Mouse (Mus musculus) heart, postnatal 4 days (tissue): ENCODE results near the gene Olfr1338. TPM values are rescaled to one million over a fixed set of nuclear protein-coding genes. Genes with fewer than 3 reads are reported as not detected.
A peak's percentile ranks its signal among the peaks of the same experiment; 100 is the strongest.

Source experiments
- DNase-seq: peaks from one replicate; pipeline ENCODE4 v3.0.0; 2021
- total RNA-seq, 2 experiments: library from RNA; stranded (reverse); gene quantifications; 2 replicates each; pipeline ENCODE4 v1.2.3; 2021

Gene Olfr1338
- not detected for total RNA-seq

GRCm38 (mm10) chr4:118758637-118759036, at the start of gene Olfr1338:
Gene Olfr1338 (minus strand): TSS chr4:118758737.
- DNase-seq: no peak

DNA sequence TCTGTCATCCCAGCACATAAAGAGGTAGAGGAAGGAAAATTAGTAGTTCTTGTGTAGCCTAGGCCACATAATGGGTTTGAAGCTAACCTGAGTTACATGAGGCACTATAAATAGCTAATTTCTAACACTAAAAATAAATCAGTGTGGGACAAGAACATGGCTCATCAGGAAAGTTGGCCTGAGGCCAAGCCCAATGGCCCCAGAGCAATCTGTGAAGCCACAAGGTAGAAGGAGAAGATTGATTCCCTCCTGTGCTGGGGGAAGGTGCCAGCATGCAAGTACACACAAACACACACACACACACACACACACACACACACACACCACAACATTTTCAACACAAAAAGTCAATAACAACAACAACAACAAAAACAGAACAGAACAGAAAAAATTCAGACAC, 34.3 kb upstream of the Olfr1338 start:
- DNase-seq: peak; percentile 17

- no peak for DNase-seq
Observed at GRCm38 (mm10) chr4:118782486-118782885, 23.9 kb upstream of the Olfr1338 start, which contains the start of gene Olfr1337. Gene Olfr1337 (minus strand): TSS chr4:118782586.

DNA sequence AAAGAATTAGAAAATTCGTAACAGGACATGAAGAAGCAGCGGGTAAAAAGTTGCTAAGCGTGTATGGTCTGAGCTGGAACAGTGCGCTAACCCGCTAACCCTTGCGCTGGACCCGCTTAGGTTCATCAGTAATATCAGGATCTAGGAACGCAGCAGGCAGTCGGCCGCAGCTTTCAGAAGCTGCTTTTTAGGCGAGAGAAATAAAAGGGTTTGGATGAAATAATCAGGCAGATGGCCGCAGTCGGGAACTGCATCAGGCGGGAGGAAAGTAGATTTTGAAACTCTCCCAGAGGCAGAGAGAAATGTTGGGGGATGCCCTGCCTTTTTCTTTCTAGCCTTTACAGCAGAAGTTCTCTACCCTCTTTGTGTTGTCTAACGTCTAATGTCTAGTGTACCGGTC, 16.7 kb downstream of the Olfr1338 start:
- DNase-seq: no peak

- DNase-seq: no peak
Observed at GRCm38 (mm10) chr4:118740988-118741698, 17.4 kb downstream of the Olfr1338 start.

- DNase-seq: no peak
Observed at GRCm38 (mm10) chr4:118739574-118739973, 19.0 kb downstream of the Olfr1338 start.

DNA sequence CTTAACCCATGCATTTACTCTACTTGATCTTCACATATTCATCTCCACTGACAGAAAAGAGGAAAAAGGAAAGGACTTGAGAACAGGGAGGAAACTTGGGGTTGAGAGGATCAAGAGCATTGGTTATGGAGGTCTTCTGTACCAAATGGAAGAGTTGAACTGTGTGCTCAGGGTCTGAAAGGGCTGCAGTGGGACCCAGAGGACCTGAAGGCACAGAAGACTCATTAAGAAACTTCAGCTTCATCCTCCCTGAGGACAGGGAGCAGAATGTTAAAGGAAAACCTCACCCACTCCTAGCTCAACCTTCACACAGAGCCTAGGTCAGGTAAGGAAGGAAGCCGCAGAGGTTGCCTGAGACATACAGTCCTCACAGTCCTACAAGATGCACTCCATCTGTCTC, 26.7 kb downstream of the Olfr1338 start, which contains the start of gene Olfr1339:
Olfr1339 (plus strand) TSS at position 301 of the 400 bp plus-strand sequence.
- no peak for DNase-seq

DNA sequence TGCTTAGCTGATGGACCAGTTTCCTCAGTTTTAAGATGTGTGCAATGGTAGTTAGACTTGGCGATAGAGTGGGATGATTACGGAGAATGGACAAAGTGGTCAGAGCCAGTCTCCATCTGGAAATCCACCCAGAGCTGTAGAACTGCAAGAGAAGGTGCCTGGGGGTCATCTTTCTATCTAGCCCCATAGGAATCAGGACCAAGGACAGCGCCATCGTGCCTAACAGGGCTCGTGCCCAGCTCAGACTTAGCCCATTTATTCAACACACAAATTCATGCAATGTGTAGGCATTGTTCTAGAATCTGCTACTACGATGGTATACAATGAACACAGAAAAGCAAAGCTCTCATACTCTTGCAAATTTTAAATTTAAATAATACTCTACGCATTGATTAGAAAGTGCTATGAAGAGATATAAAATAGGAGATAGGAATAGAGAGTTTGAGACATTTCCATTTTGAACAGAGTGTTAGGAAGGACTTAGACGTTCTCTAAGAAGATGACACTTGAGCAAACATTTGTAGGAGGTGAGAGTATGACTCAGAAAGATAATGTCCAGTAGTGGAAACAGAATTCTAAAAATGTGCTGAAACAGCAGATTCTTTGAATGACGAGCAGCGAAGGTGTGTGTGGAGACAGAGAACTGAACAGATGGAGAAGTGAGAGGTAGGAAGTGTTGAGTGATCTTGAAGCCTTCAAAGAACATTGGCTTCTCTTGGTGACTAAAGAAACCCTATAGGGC, 36.6 kb downstream of the Olfr1338 start:
- DNase-seq: peak; percentile 48

DNA sequence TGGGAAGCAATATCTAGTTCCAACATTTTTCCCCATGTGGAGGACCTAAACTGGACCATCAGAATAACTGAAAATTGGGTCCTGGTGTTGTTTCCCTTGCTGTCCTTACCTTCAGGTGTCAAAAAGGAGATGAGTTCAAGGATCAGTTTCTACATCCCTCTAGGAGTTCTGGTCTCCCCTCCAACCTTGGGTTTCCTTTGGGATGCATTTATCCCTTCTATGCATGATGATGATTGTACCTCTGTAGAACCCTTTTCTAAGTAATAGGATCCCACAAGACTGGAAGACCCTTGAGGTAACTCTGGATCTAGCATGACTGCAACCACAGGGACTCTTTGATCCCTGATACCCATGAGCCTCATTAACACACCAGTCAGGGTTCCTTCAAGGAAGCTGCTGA, 38.7 kb downstream of the Olfr1338 start, which contains the start of gene Olfr1340:
Olfr1340 (plus strand) TSS at position 301 of the 400 bp plus-strand sequence.
- no peak for DNase-seq

DNA sequence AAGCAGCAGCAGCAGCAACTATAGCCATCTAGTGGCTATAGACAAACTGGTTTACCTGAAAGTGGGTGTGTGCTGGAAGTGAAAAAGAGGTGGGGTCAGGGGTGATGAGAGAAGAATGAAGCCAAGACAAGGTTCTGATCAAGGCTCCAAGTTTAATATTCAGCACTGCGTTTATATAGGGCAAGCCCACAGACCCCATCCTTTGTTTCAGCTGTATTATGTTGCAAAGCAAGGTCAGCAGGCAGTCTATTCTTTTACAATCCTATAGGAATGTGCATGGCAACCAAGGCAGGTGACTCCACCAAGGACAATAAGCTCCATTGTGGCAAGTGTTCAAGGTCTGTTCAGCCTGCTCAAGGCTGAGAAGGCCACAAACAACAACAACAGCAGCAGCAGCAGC, 46.9 kb downstream of the Olfr1338 start:
- DNase-seq: no peak

GRCm38 (mm10) chr4:118708086-118708485, 50.5 kb downstream of the Olfr1338 start:
- no peak for DNase-seq

DNA sequence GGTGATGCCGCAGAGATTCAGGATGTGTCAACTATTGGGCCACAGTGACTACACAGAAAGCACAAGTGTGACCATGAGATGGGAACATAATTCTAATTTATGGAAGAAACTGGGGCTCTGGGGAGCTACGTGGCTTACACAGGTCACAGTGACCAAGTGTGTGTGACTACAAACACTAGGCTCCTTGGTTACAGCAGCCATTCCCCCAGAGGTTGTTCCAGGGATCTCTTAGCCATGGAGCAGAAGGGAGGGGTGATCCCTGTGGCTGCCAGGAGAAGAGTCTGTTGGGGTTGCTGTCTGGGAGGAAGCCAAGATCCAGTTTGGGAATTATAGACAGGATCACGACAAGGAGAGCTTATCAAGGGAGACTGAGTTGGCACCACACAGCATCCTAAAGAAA, 55.3 kb downstream of the Olfr1338 start, which contains the start of gene Olfr1341:
Olfr1341 (plus strand) TSS at position 301 of the 400 bp plus-strand sequence.
- DNase-seq: no peak

Other genes starting within 250 kb of the Olfr1338 start
- gene 2610528J11Rik, start 231.7 kb downstream of the Olfr1338 start, total RNA-seq: not detected
- gene Tmem125, start 214.7 kb downstream of the Olfr1338 start, total RNA-seq: under 1 TPM; 0.24 to 0.32 TPM
- under 1 TPM in 1 of 2 experiments, not detected in 1; 0.18 TPM for gene Cfap57, start 138.0 kb downstream of the Olfr1338 start, total RNA-seq
- 10 to 100 TPM; 43.0 to 51.1 TPM for gene Ebna1bp2, start 137.9 kb downstream of the Olfr1338 start, total RNA-seq
- not detected for gene Olfr62, start 99.8 kb downstream of the Olfr1338 start, total RNA-seq
- gene Olfr1342, start 66.0 kb downstream of the Olfr1338 start, total RNA-seq: not detected
- gene Olfr1341, start 55.2 kb downstream of the Olfr1338 start, total RNA-seq: not detected
- gene Olfr1340, start 38.6 kb downstream of the Olfr1338 start, total RNA-seq: not detected
- gene Olfr1339, start 26.6 kb downstream of the Olfr1338 start, total RNA-seq: not detected
- not detected for gene Olfr1337, start 23.8 kb upstream of the Olfr1338 start, total RNA-seq
- gene Olfr1335, start 51.2 kb upstream of the Olfr1338 start, total RNA-seq: not detected
- not detected for gene Olfr1333, start 77.5 kb upstream of the Olfr1338 start, total RNA-seq
- not detected for gene Olfr1331, start 105.9 kb upstream of the Olfr1338 start, total RNA-seq
- not detected for gene Olfr1330, start 129.9 kb upstream of the Olfr1338 start, total RNA-seq
- not detected for gene Olfr1329, start 158.7 kb upstream of the Olfr1338 start, total RNA-seq
- not detected for gene Olfr1328, start 179.9 kb upstream of the Olfr1338 start, total RNA-seq
- gene Lao1, start 202.8 kb upstream of the Olfr1338 start, total RNA-seq: not detected